Mouse (Mus musculus) CH12.LX (cell line): ENCODE measurements around the gene Pan3. TPM values are rescaled to one million over a fixed set of nuclear protein-coding genes. Genes with fewer than 3 reads are reported as not detected.
A peak's percentile ranks its signal among the peaks of the same experiment; 100 is the strongest.

Experiments used
- DNase-seq: peaks from one replicate; pipeline ENCODE4 v3.0.0-alpha.2; 2013; ENCODE audit errors: extremely low read depth
- H3K27ac ChIP-seq: 2 replicates; pipeline ENCODE4 v1.5.1; 2012; ENCODE audit warnings: low read depth, mild to moderate bottlenecking, control low read depth, moderate library complexity; ENCODE audit not compliant: insufficient read depth
- H3K27me3 ChIP-seq: replicated peaks from 2 replicates; pipeline ENCODE3; 2012; ENCODE audit warnings: inconsistent platforms
- H3K36me3 ChIP-seq, 2 experiments: replicated peaks in 1 of 2; 2 replicates each; pipeline versions ENCODE3 to v1.6.1; 2012; ENCODE audit warnings: inconsistent platforms in 1 of 2, low read length in 1 of 2, mild to moderate bottlenecking in 1 of 2, mixed read lengths in 1 of 2, moderate library complexity in 1 of 2; ENCODE audit not compliant: control insufficient read depth in 1 of 2, insufficient read depth in 1 of 2
- H3K4me1 ChIP-seq, 2 experiments: 2 replicates each; pipeline ENCODE4 v1.6.1; 2012; ENCODE audit warnings: inconsistent platforms in 1 of 2, moderate library complexity in 1 of 2; ENCODE audit not compliant: insufficient read depth in 2 of 2, control insufficient read depth in 1 of 2
- H3K4me2 ChIP-seq: 2 replicates; pipeline ENCODE4 v1.6.1; 2012; ENCODE audit warnings: low read depth, mild to moderate bottlenecking, control low read depth; ENCODE audit not compliant: poor library complexity, insufficient read depth, severe bottlenecking
- H3K4me3 ChIP-seq, 3 experiments: fragments of 150-350 bp in 1 of 3; sonication (generic) in 1 of 3; replicated peaks in 1 of 3; 2 replicates each; pipeline versions ENCODE3 to v1.5.1; 2011 to 2012; ENCODE audit warnings: low read depth in 2 of 3, low read length in 2 of 3, mild to moderate bottlenecking in 2 of 3, moderate library complexity in 2 of 3, control low read depth in 1 of 3, improper control_type of control experiment in 1 of 3, inconsistent platforms in 1 of 3, mixed read lengths in 1 of 3; ENCODE audit not compliant: poor library complexity in 1 of 3
- H3K79me2 ChIP-seq: replicated peaks from 2 replicates; pipeline ENCODE4 v1.6.1; 2012; ENCODE audit warnings: mild to moderate bottlenecking, moderate library complexity; ENCODE audit not compliant: control insufficient read depth, poor library complexity, insufficient read depth, severe bottlenecking; ENCODE audit errors: extremely low read depth
- H3K9ac ChIP-seq: 2 replicates; pipeline ENCODE4 v1.6.1; 2012; ENCODE audit warnings: low read depth, mild to moderate bottlenecking, control low read depth, moderate library complexity; ENCODE audit not compliant: insufficient read depth
- H3K9me3 ChIP-seq: replicated peaks from 2 replicates; pipeline ENCODE3; 2012; ENCODE audit warnings: low read length, inconsistent platforms, mixed read lengths
- BHLHE40 ChIP-seq: IDR thresholded peaks from 2 replicates; pipeline ENCODE4 v1.6.1; 2011; ENCODE audit warnings: mild to moderate bottlenecking, low read depth, low read length, improper control_type of control experiment
- CHD1 ChIP-seq: IDR thresholded peaks from 2 replicates; pipeline ENCODE4 v1.6.1; 2012; ENCODE audit warnings: low read depth, low read length, improper control_type of control experiment, inconsistent platforms
- CHD2 ChIP-seq: IDR thresholded peaks from 2 replicates; pipeline ENCODE4 v1.6.1; 2011; ENCODE audit warnings: low read length, improper control_type of control experiment
- CTCF ChIP-seq, 2 experiments: IDR thresholded peaks in 1 of 2; conservative IDR thresholded peaks in 1 of 2; 2 replicates each; pipeline ENCODE4 v1.5.1; 2011 to 2012; ENCODE audit warnings: low read depth in 2 of 2, low read length in 2 of 2, improper control_type of control experiment in 1 of 2, inconsistent platforms in 1 of 2, mild to moderate bottlenecking in 1 of 2, moderate library complexity in 1 of 2
- E2F4 ChIP-seq: IDR thresholded peaks from 2 replicates; pipeline ENCODE4 v1.6.1; 2011; ENCODE audit warnings: low read depth, low read length, improper control_type of control experiment; ENCODE audit not compliant: insufficient replicate concordance
- ELF1 ChIP-seq: IDR thresholded peaks from 2 replicates; pipeline ENCODE4 v1.6.1; 2014; ENCODE audit warnings: low read depth, mild to moderate bottlenecking, inconsistent platforms, low read length, improper control_type of control experiment
- EP300 ChIP-seq: IDR thresholded peaks from 2 replicates; pipeline ENCODE4 v1.6.1; 2011; ENCODE audit warnings: low read length, improper control_type of control experiment
- ETS1 ChIP-seq: conservative IDR thresholded peaks from 2 replicates; pipeline ENCODE4 v1.6.1; 2012; ENCODE audit warnings: low read depth, mild to moderate bottlenecking, inconsistent platforms, low read length, improper control_type of control experiment, moderate library complexity
- GABPA ChIP-seq: IDR thresholded peaks from 2 replicates; pipeline ENCODE4 v1.6.1; 2012; ENCODE audit warnings: low read depth, low read length, improper control_type of control experiment, inconsistent platforms; ENCODE audit not compliant: insufficient replicate concordance
- HCFC1 ChIP-seq: IDR thresholded peaks from 2 replicates; pipeline ENCODE4 v1.6.1; 2012; ENCODE audit warnings: low read depth, mild to moderate bottlenecking, inconsistent platforms, low read length, improper control_type of control experiment
- IRF4 ChIP-seq: IDR thresholded peaks from 2 replicates; pipeline ENCODE4 v1.6.1; 2014; ENCODE audit warnings: low read depth, mild to moderate bottlenecking, inconsistent platforms, low read length, improper control_type of control experiment
- JUN ChIP-seq: IDR thresholded peaks from 2 replicates; pipeline ENCODE4 v1.6.1; 2011; ENCODE audit warnings: low read depth, mild to moderate bottlenecking, low read length, improper control_type of control experiment, moderate library complexity; ENCODE audit not compliant: insufficient read depth
- JUND ChIP-seq: conservative IDR thresholded peaks from 2 replicates; pipeline ENCODE4 v1.6.1; 2011; ENCODE audit warnings: low read depth, low read length, improper control_type of control experiment
- KAT2A ChIP-seq: IDR thresholded peaks from 2 replicates; pipeline ENCODE4 v1.6.1; 2012; ENCODE audit warnings: low read length, improper control_type of control experiment, inconsistent platforms; ENCODE audit not compliant: insufficient replicate concordance
- MAFK ChIP-seq: IDR thresholded peaks from 2 replicates; pipeline ENCODE4 v1.6.1; 2011; ENCODE audit warnings: low read length, improper control_type of control experiment; ENCODE audit not compliant: insufficient replicate concordance
- MAX ChIP-seq: IDR thresholded peaks from 2 replicates; pipeline ENCODE4 v1.6.1; 2011; ENCODE audit warnings: low read length, improper control_type of control experiment
- MAZ ChIP-seq: IDR thresholded peaks from 2 replicates; pipeline ENCODE4 v1.6.1; 2012; ENCODE audit warnings: low read depth, mild to moderate bottlenecking, inconsistent platforms, low read length, improper control_type of control experiment, moderate library complexity
- MEF2A ChIP-seq: IDR thresholded peaks from 2 replicates; pipeline ENCODE4 v1.6.1; 2014; ENCODE audit warnings: low read depth, mild to moderate bottlenecking, inconsistent platforms, low read length, improper control_type of control experiment, borderline replicate concordance
- MXI1 ChIP-seq: IDR thresholded peaks from 2 replicates; pipeline ENCODE4 v1.6.1; 2011; ENCODE audit warnings: mild to moderate bottlenecking, low read depth, low read length, improper control_type of control experiment
- MYC ChIP-seq: IDR thresholded peaks from 2 replicates; pipeline ENCODE4 v1.6.1; 2011; ENCODE audit warnings: low read depth, mild to moderate bottlenecking, improper control_type of control experiment, low read length
- NELFE ChIP-seq: IDR thresholded peaks from 2 replicates; pipeline ENCODE4 v1.6.1; 2011; ENCODE audit warnings: low read depth, low read length, improper control_type of control experiment
- NRF1 ChIP-seq: IDR thresholded peaks from 2 replicates; pipeline ENCODE4 v1.6.1; 2014; ENCODE audit warnings: low read depth, mild to moderate bottlenecking, inconsistent platforms, low read length, improper control_type of control experiment, moderate library complexity
- PAX5 ChIP-seq: IDR thresholded peaks from 2 replicates; pipeline ENCODE4 v1.6.1; 2012; ENCODE audit warnings: low read length, inconsistent platforms, mixed read lengths
- POLR2A ChIP-seq: IDR thresholded peaks from 2 replicates; pipeline ENCODE4 v1.6.1; 2011; ENCODE audit warnings: low read depth, mild to moderate bottlenecking, improper control_type of control experiment, low read length
- POLR2AphosphoS2 ChIP-seq: IDR thresholded peaks from 2 replicates; pipeline ENCODE4 v1.6.1; 2011; ENCODE audit warnings: low read depth, low read length, improper control_type of control experiment
- RAD21 ChIP-seq: IDR thresholded peaks from 2 replicates; pipeline ENCODE4 v1.6.1; 2011; ENCODE audit warnings: low read depth, mild to moderate bottlenecking, low read length, improper control_type of control experiment, moderate library complexity
- RCOR1 ChIP-seq: conservative IDR thresholded peaks from 2 replicates; pipeline ENCODE4 v1.6.1; 2012; ENCODE audit warnings: low read depth, mild to moderate bottlenecking, inconsistent platforms, low read length, improper control_type of control experiment
- SIN3A ChIP-seq: IDR thresholded peaks from 2 replicates; pipeline ENCODE4 v1.6.1; 2012; ENCODE audit warnings: low read length, improper control_type of control experiment, inconsistent platforms
- SMC3 ChIP-seq: IDR thresholded peaks from 2 replicates; pipeline ENCODE4 v1.6.1; 2011; ENCODE audit warnings: low read depth, low read length, improper control_type of control experiment
- TBP ChIP-seq: conservative IDR thresholded peaks from 2 replicates; pipeline ENCODE4 v1.6.1; 2011; ENCODE audit warnings: low read depth, low read length, improper control_type of control experiment
- TCF12 ChIP-seq: IDR thresholded peaks from 2 replicates; pipeline ENCODE4 v1.6.1; 2014; ENCODE audit warnings: low read depth, mild to moderate bottlenecking, inconsistent platforms, low read length, improper control_type of control experiment
- UBTF ChIP-seq: IDR thresholded peaks from 2 replicates; pipeline ENCODE4 v1.6.1; 2012; ENCODE audit warnings: low read depth, mild to moderate bottlenecking, inconsistent platforms, low read length, improper control_type of control experiment, moderate library complexity
- USF1 ChIP-seq: IDR thresholded peaks from 2 replicates; pipeline ENCODE4 v1.6.1; 2014; ENCODE audit warnings: low read depth, mild to moderate bottlenecking, inconsistent platforms, low read length, improper control_type of control experiment
- USF2 ChIP-seq: conservative IDR thresholded peaks from 2 replicates; pipeline ENCODE4 v1.6.1; 2011; ENCODE audit warnings: low read depth, low read length, improper control_type of control experiment
- ZC3H11A ChIP-seq: IDR thresholded peaks from 2 replicates; pipeline ENCODE4 v1.6.1; 2012; ENCODE audit warnings: low read depth, mild to moderate bottlenecking, inconsistent platforms, low read length, improper control_type of control experiment
- ZKSCAN1 ChIP-seq: IDR thresholded peaks from 2 replicates; pipeline ENCODE4 v1.6.1; 2012; ENCODE audit warnings: low read depth, inconsistent platforms, low read length, improper control_type of control experiment, borderline replicate concordance
- ZMIZ1 ChIP-seq: IDR thresholded peaks from 2 replicates; pipeline ENCODE4 v1.6.1; 2012; ENCODE audit warnings: low read depth, mild to moderate bottlenecking, inconsistent platforms, low read length, improper control_type of control experiment
- ZNF384 ChIP-seq: IDR thresholded peaks from 2 replicates; pipeline ENCODE4 v1.6.1; 2012; ENCODE audit warnings: low read depth, low read length, improper control_type of control experiment, inconsistent platforms
- dilution Hi-C: fragments of 300-500 bp; cut with MboI; formaldehyde crosslinking; loops from 2 replicates; pipeline ENCODE4 v1.14.3; 2020; ENCODE audit warnings: low sequenced_read_pairs; ENCODE audit not compliant: extremely low pct_unique_long_range_greater_than_20kb, extremely low pct_ligation_motif_present
- in situ Hi-C: fragments of 300-500 bp; cut with MboI; formaldehyde crosslinking; loops from 3 replicates; pipeline ENCODE4 v1.14.3; 2019; ENCODE audit warnings: low sequenced_read_pairs, low pct_ligation_motif_present, low pct_unique_long_range_greater_than_20kb, mixed read lengths
- polyA plus RNA-seq: library from polyadenylated mRNA; unstranded; fragments of >175 nt; gene quantifications from 2 replicates; pipeline ENCODE4 v1.2.1, GENCODE M21; 2012; ENCODE audit warnings: low read depth; ENCODE audit not compliant: insufficient read length
- total RNA-seq, 2 experiments: library from RNA; depleted of rRNA; stranded (reverse); fragments of 300-350 nt in 1 of 2; fragments of >200 nt in 1 of 2; gene quantifications; 2 replicates each; pipeline ENCODE4 v1.2.3; 2012 to 2014

The Pan3 gene
- total RNA-seq (2012; rRNA removed) (40.2 and 42.9 TPM in 2 replicates), total RNA-seq (2014; rRNA removed) (43.5 and 47.2 TPM in 2 replicates), polyA plus RNA-seq (24.4 and 37.6 TPM in 2 replicates)

- H3K27ac ChIP-seq: peak within 1 kb of the TSS; percentile 74
- peak within 1 kb of the TSS; percentile 90 to 96 (median 92) for H3K4me3 ChIP-seq
- peak; percentile 39; the same call in 1 of the 2 replicates for TF ChIP-seq MEF2A
- TF ChIP-seq SIN3A: peak; percentile 90
- no peak for TF ChIP-seq ETS1
- no peak for TF ChIP-seq PAX5
- TF ChIP-seq CHD2: no peak
- no peak for TF ChIP-seq SMC3
- TF ChIP-seq ZMIZ1: peak; percentile 84; the same call in 1 of the 2 replicates
- TF ChIP-seq MXI1: peak; percentile 85
- no peak for TF ChIP-seq JUN
- 0 out of 2 replicates have a peak, but pooled peaks have one; percentile 36 for TF ChIP-seq CHD1
- no peak for TF ChIP-seq GABPA
- TF ChIP-seq ZNF384: peak; percentile 56
- TF ChIP-seq ELF1: peak; percentile 88
- no peak for TF ChIP-seq RAD21
- 0 out of 2 replicates have a peak, but pooled peaks have one; percentile 8 for TF ChIP-seq UBTF
- TF ChIP-seq EP300: peak; percentile 34; the same call in 1 of the 2 replicates
- TF ChIP-seq MYC: 0 out of 2 replicates have a peak, but pooled peaks have one; percentile 13
- peak; percentile 94 for TF ChIP-seq MAZ
- TF ChIP-seq TCF12: peak; percentile 94
- TF ChIP-seq E2F4: no peak
- peak; percentile 81 for TF ChIP-seq BHLHE40
- peak; percentile 76 for TF ChIP-seq NELFE
- TF ChIP-seq TBP: peak; percentile 62; the same call in 1 of the 2 replicates
- TF ChIP-seq USF2: no peak
- TF ChIP-seq CTCF (conservative IDR thresholded peaks at IDR 0.05 in 1 of 2, IDR thresholded peaks at IDR 0.05 in 1 of 2; ENCODE audit: low read depth in 2 of 2, low read length in 2 of 2): no peak
- no peak for TF ChIP-seq ZKSCAN1
- no peak for TF ChIP-seq RCOR1
- no peak for TF ChIP-seq USF1
- TF ChIP-seq HCFC1: peak; percentile 81
- TF ChIP-seq JUND: no peak
- TF ChIP-seq NRF1: peak; percentile 97
- no peak; the same call in 1 of the 2 replicates for TF ChIP-seq IRF4
- TF ChIP-seq KAT2A: peak; percentile 69; the same call in 1 of the 2 replicates
- peak; percentile 91 for TF ChIP-seq POLR2A
- TF ChIP-seq ZC3H11A: no peak
- TF ChIP-seq POLR2AphosphoS2: 0 out of 2 replicates have a peak, but pooled peaks have one; percentile 47
- TF ChIP-seq MAFK: no peak
- TF ChIP-seq MAX: peak; percentile 72; the same call in 1 of the 2 replicates
- no peaks in the 10 kb centered on the region for H3K9me3 ChIP-seq
- H3K9ac ChIP-seq: peak within 1 kb of the TSS; percentile 95
- H3K4me2 ChIP-seq: peak within 1 kb of the TSS; percentile 86
- no peaks in the 10 kb centered on the region for H3K27me3 ChIP-seq
- dilution Hi-C loops: no loop called here
- H3K4me1 ChIP-seq: peaks cover 8 to 36% of the 10 kb centered on the region in 2 experiments
- in situ Hi-C loops: no loop called here
- H3K79me2 ChIP-seq: peaks cover 41% of the 10 kb centered on the region
- peak; percentile 88 for DNase-seq
- peaks cover 7 to 22% of the 10 kb centered on the region in 2 experiments for H3K36me3 ChIP-seq
Observed at GRCm38 (mm10) chr5:147429535-147430305, at the start of gene Pan3. Gene Pan3 (plus strand): TSS chr5:147430161.
